Mouse (Mus musculus) CH12.LX (cell line): Measurements from ENCODE around the gene Prelp.

Experiments used
- CTCF ChIP-seq, 2 experiments: IDR thresholded peaks in 1 of 2; conservative IDR thresholded peaks in 1 of 2; 2 replicates each; pipeline ENCODE4 v1.5.1; 2011 to 2012; ENCODE audit warnings: low read depth in 2 of 2, low read length in 2 of 2, improper control_type of control experiment in 1 of 2, inconsistent platforms in 1 of 2, mild to moderate bottlenecking in 1 of 2, moderate library complexity in 1 of 2
- E2F4 ChIP-seq: IDR thresholded peaks from 2 replicates; pipeline ENCODE4 v1.6.1; 2011; ENCODE audit warnings: low read depth, low read length, improper control_type of control experiment; ENCODE audit not compliant: insufficient replicate concordance
- ELF1 ChIP-seq: IDR thresholded peaks from 2 replicates; pipeline ENCODE4 v1.6.1; 2014; ENCODE audit warnings: low read depth, mild to moderate bottlenecking, inconsistent platforms, low read length, improper control_type of control experiment
- EP300 ChIP-seq: IDR thresholded peaks from 2 replicates; pipeline ENCODE4 v1.6.1; 2011; ENCODE audit warnings: low read length, improper control_type of control experiment
- ETS1 ChIP-seq: conservative IDR thresholded peaks from 2 replicates; pipeline ENCODE4 v1.6.1; 2012; ENCODE audit warnings: low read depth, mild to moderate bottlenecking, inconsistent platforms, low read length, improper control_type of control experiment, moderate library complexity
- GABPA ChIP-seq: IDR thresholded peaks from 2 replicates; pipeline ENCODE4 v1.6.1; 2012; ENCODE audit warnings: low read depth, low read length, improper control_type of control experiment, inconsistent platforms; ENCODE audit not compliant: insufficient replicate concordance
- JUND ChIP-seq: conservative IDR thresholded peaks from 2 replicates; pipeline ENCODE4 v1.6.1; 2011; ENCODE audit warnings: low read depth, low read length, improper control_type of control experiment
- NELFE ChIP-seq: IDR thresholded peaks from 2 replicates; pipeline ENCODE4 v1.6.1; 2011; ENCODE audit warnings: low read depth, low read length, improper control_type of control experiment
- NRF1 ChIP-seq: IDR thresholded peaks from 2 replicates; pipeline ENCODE4 v1.6.1; 2014; ENCODE audit warnings: low read depth, mild to moderate bottlenecking, inconsistent platforms, low read length, improper control_type of control experiment, moderate library complexity
- POLR2A ChIP-seq: IDR thresholded peaks from 2 replicates; pipeline ENCODE4 v1.6.1; 2011; ENCODE audit warnings: low read depth, mild to moderate bottlenecking, improper control_type of control experiment, low read length
- RAD21 ChIP-seq: IDR thresholded peaks from 2 replicates; pipeline ENCODE4 v1.6.1; 2011; ENCODE audit warnings: low read depth, mild to moderate bottlenecking, low read length, improper control_type of control experiment, moderate library complexity
- ZNF384 ChIP-seq: IDR thresholded peaks from 2 replicates; pipeline ENCODE4 v1.6.1; 2012; ENCODE audit warnings: low read depth, low read length, improper control_type of control experiment, inconsistent platforms

GRCm38 (mm10) chr1:133861028-133861427, 60.2 kb downstream of the Prelp start:
- TF ChIP-seq JUND, result no peak
- no peak for TF ChIP-seq NRF1
- no peak for TF ChIP-seq CTCF (conservative IDR thresholded peaks at IDR 0.05 in 1 of 2, IDR thresholded peaks at IDR 0.05 in 1 of 2; ENCODE audit: low read depth in 2 of 2, low read length in 2 of 2)
- TF ChIP-seq GABPA, result no peak
- no peak for TF ChIP-seq E2F4
- no peak for TF ChIP-seq NELFE
- TF ChIP-seq ZNF384, result no peak
- no peak for TF ChIP-seq EP300
- TF ChIP-seq RAD21, result no peak
- TF ChIP-seq ELF1, result no peak
- no peak for TF ChIP-seq POLR2A
- no peak for TF ChIP-seq ETS1
